Mouse (Mus musculus): ENCODE measurements around the gene Tufm.
A peak's percentile ranks its signal among the peaks of the same experiment; 100 is the strongest.

Gene Tufm

GRCm38 (mm10) chr7:126487052-126487483 is at the start of gene Tufm:
Gene Tufm, plus strand, starts transcription at chr7:126487361.
- DNase-seq (ENCODE audit: low spot score): peak; percentile 99

- no peak for DNase-seq (ENCODE audit: low spot score)
Measured at GRCm38 (mm10) chr7:126440134-126440533, 47.0 kb upstream of the Tufm start.

- DNase-seq (ENCODE audit: low spot score): no peak
Measured at GRCm38 (mm10) chr7:126443997-126444396, 43.2 kb upstream of the Tufm start.

GRCm38 (mm10) chr7:126444536-126444935 is 42.6 kb upstream of the Tufm start:
- DNase-seq (ENCODE audit: low spot score): no peak

GRCm38 (mm10) chr7:126445104-126445815 is 41.9 kb upstream of the Tufm start:
- no peak for DNase-seq (ENCODE audit: low spot score)

- no peak for DNase-seq (ENCODE audit: low spot score)
Measured at GRCm38 (mm10) chr7:126446217-126446616, 40.9 kb upstream of the Tufm start.

GRCm38 (mm10) chr7:126448481-126448880 is 38.7 kb upstream of the Tufm start:
- DNase-seq (ENCODE audit: low spot score): no peak

- no peak for DNase-seq (ENCODE audit: low spot score)
Measured at GRCm38 (mm10) chr7:126449991-126450390, 37.2 kb upstream of the Tufm start.

GRCm38 (mm10) chr7:126450641-126451040 is 36.5 kb upstream of the Tufm start:
- no peak for DNase-seq (ENCODE audit: low spot score)

- no peak for DNase-seq (ENCODE audit: low spot score)
Measured at GRCm38 (mm10) chr7:126452244-126452643, 34.9 kb upstream of the Tufm start.

- no peak for DNase-seq (ENCODE audit: low spot score)
Measured at GRCm38 (mm10) chr7:126453861-126454260, 33.3 kb upstream of the Tufm start.

GRCm38 (mm10) chr7:126455242-126455641 is 31.9 kb upstream of the Tufm start:
- no peak for DNase-seq (ENCODE audit: low spot score)

GRCm38 (mm10) chr7:126456382-126457266 is 30.5 kb upstream of the Tufm start:
- no peak for DNase-seq (ENCODE audit: low spot score)

- DNase-seq (ENCODE audit: low spot score): no peak
Measured at GRCm38 (mm10) chr7:126458225-126458624, 28.9 kb upstream of the Tufm start.

GRCm38 (mm10) chr7:126458844-126459618 is 28.1 kb upstream of the Tufm start:
- no peak for DNase-seq (ENCODE audit: low spot score)

- no peak for DNase-seq (ENCODE audit: low spot score)
Measured at GRCm38 (mm10) chr7:126460623-126461399, 26.4 kb upstream of the Tufm start.

- no peak for DNase-seq (ENCODE audit: low spot score)
Measured at GRCm38 (mm10) chr7:126461626-126462025, 25.5 kb upstream of the Tufm start.

GRCm38 (mm10) chr7:126463004-126463403 is 24.2 kb upstream of the Tufm start, which contains the start of gene Atp2a1:
Gene Atp2a1, minus strand, starts transcription at chr7:126463108.
- no peak for DNase-seq (ENCODE audit: low spot score)

GRCm38 (mm10) chr7:126463547-126463946 is 23.6 kb upstream of the Tufm start:
- DNase-seq (ENCODE audit: low spot score): no peak

GRCm38 (mm10) chr7:126464121-126464520 is 23.0 kb upstream of the Tufm start:
- no peak for DNase-seq (ENCODE audit: low spot score)

GRCm38 (mm10) chr7:126464836-126465235 is 22.3 kb upstream of the Tufm start:
- DNase-seq (ENCODE audit: low spot score): no peak

Data from embryo, embryonic 10.5 days (tissue).